Mouse (Mus musculus): ENCODE measurements around the gene Tmem135.

DNA sequence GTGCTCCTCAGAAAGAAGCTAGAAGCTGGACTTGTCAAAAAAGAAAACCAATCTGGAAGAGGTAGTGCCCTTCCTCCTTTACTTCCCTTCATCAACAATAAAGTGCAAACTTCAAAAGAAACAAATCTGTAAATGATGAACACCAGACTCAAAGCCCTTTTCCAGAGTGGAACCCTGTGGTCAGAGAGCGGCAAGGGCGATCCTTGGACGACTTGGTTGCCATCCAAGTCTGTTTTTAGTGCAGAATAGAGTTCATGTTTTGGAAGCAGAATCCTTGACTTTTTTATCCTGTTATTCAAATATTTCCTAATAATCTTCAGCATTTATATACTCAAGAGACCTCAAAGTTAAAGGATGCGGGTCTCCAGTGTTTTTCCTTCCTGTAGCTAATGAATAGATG is 11.6 kb downstream of the Tmem135 start:
- TF ChIP-seq POLR2A (IDR thresholded peaks at IDR 0.05; ENCODE audit: insufficient read depth, low read depth, low read length) = no peak
- TF ChIP-seq CTCF (IDR thresholded peaks at IDR 0.05; ENCODE audit: insufficient read depth, low read depth, low read length) = no peak
